Mouse (Mus musculus) ovary, postnatal 36 days (tissue): ENCODE data around the gene Adh6b.

ENCODE experiments used
- DNase-seq: peaks from one replicate; pipeline ENCODE4 v3.0.0; 2022; ENCODE audit warnings: low spot score, mixed read lengths

Adh6b gene

DNA sequence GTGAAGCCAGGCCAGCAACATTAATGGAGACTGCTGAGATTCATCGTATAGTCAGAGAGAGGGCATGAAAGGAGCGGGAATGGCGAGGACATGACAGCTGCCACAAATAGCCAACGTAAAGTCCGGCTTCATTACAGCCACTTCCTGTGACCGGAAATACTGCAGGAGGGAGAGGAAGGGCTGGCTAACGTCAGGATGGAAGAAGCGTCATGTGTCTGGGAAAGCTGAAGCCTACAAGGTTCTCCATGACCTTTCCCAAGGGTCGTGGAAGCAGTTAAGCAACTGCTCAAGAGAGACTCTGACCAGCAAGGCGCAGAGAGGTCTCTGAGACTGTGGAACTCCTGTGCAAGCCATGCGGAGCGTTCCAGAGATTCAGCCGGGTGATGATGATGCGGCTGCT, at the start of gene Adh6b:
Gene Adh6b (plus strand): TSS at position 305 of the 400 bp plus-strand sequence.
- no peak for DNase-seq

DNA sequence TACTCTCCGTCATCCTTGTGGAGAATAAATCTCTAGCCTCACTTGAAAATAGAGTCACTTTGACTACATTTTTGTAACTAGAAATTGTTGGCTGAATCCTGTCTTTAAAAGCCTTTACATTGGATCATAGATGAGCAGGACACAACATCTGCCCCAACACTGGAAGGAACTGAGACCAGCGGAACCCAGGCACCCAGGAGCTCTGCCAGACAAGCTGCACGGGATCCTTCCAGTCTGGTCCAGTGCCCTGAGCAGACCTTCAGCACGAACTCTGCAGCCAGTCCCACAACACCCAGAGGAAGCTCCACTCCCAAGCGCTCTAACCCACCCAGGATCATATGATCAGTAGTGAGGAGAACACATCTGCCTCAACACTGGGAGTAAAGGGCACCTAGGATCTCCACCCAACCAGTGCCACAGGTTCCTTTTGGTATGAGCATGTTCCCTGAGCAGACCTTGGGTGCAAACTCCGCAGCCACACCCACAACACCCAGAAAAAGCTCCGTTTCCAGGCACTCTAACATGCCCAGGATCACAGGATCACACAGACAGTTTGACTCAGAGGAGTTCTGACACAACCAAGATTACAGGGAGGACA, 48.2 kb upstream of the Adh6b start:
- DNase-seq = no peak

DNA sequence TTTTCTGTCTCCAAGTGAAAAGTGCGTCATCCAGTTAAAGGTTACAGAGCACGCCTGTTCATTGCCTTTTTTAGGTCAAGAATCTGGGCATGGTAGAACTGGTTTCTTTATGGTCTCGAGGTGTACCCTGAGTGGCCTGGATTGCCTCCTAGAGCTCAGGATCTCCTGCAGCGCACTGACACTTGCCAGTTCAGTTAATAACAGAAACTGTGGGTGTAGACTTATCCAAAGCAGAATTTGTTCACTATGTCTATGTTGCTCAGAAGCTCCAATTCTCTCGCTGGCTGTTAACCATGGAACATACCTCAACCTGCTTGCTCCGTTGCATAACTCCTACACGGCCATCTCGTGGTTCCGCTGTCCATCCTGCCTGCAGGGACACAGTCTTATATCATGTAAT, 41.4 kb upstream of the Adh6b start:
- DNase-seq = no peak

DNA sequence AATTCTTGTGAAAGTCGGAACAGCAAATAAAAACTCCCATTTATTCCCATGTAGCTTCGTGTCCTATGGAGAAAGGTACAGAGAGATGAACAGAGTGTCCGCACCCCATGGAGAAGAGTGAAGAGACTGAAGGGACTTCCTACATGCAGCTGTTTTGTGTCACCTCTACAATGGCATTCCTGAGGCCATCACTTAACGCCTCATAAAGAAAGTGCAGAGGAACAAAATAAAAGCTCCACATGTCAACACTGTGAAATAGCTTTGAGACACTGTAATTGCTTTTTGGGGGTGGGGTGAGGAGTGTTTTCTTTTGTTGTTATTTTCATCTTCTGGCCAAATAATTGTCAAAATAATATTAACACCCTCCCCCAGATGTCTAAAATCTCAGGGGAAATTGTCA, 38.9 kb upstream of the Adh6b start:
- DNase-seq = no peak

DNA sequence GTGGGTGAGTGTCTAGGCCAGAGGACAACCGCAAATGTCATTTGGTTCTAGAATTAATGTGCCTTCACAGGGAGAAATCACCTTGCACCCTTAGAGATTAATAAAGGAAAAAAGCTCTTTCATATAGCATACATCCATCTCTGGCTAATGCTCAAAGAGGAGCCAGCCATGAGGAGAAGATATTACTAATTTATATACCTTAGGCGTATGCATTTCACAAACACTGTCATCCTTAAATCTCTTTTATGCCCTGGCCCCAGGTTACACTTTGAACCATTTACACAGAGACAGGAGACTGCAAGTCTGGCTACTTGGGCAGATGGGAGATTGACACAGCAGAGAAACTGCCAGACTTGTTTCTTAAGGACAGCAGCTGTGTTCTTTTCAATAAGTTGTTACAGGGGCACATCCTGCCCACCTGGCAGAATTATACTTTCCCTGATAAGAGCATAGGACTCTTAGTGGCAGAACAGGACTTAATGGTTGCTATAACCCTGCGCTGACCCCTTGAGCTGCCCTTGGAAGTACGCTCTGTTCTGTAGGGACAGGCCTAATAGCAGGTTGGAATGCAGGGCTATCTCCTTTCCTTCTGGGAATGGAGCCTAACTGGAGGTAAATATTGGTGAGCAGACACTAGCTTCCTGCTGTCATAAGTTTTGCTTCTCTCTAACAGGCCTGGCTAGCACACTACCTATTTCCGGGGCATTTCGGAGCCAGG, 37.6 kb upstream of the Adh6b start:
- no peak for DNase-seq

DNA sequence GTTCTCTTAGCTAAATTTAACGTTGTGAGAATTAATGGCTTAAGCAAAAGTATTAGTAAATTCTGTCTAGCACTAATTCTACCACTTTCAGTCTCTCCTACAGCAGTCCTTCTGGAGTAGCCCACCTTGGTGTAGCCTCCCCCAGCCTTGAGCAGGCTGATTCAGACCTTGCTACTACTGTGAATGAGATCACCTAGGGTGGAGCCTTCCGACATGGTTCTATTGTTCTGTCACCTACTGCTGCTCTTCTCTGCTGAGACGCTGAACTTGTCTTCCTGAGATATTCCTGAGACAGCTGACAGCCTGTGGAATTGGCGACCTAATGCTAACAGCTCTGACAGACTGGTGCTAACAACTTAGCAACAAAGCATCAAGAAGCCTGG, 37.1 kb upstream of the Adh6b start:
- DNase-seq = no peak

DNA sequence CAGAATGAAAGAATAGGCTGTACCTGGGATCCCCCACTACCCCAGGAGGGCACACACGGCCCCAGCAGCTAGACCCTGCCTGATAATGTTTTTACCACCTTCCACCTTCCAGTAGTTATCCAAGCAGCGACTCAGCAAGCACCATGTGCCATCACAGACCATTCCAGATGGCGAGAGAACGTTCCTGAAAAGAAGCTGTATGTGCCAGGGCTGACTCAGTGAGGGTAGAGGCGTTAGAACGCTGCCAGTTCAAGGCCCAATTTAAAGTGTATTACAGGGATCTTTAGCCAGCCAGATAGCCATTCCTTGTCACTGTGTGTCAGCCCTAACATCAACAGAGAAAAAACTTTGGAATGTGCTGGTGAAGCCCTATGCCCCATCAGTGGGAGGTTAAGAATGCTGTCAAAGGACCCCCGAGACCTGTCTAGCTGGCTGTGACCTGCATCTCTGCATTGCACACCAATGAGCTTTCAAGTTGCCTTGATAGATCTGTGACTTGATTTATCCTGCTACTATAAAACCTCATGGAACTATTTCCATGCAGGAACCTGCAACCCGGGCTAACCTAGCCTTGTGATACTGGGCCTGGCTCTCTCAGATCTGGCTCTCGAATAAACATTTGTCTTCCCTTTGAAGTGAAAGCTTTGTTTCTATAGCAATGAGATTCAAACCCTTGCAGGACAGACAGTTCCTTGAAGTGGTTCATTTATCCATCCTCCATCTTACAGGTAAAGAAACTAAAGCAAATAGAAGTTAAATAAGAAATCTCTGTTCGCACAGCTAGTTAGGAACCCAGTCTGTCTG, 35.9 kb upstream of the Adh6b start:
- no peak for DNase-seq

DNA sequence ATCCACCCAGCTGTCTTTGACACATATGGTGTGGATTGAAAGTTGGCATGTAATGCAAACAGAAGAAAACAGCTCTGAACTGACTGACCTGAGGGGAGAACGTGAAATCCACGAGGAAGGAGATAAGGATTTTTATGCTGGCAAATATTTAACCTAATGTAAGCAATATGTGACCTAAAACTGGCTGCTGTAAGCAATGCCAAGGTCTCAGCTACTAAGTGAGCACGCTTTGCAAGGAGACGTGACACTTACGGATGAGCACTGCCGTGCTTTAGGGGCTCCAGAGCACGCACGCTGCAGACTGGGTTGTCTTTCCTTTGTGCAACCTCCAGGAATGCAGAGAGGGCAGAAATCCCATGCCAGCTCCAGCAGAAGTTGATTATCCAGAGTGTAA, 35.3 kb upstream of the Adh6b start:
- no peak for DNase-seq

DNA sequence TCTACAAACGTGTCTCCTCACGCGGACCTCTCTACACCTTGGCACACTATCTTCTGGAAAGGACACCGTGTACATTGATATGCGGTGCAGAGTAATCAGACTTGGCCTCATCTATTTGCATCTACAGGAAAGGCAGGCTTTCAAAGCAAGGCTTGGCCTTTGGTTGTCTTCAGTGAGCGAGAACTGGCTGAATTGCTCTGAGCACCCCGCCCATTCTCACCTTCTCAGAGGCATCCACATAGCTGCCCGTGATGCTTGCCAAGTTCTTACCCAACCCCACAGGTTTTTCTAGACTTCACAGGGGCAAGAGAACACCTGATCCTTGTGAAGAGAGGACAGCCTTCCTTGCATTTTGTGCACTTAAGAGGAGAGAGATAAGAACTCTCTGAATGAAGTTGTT, 31.7 kb upstream of the Adh6b start:
- no peak for DNase-seq

DNA sequence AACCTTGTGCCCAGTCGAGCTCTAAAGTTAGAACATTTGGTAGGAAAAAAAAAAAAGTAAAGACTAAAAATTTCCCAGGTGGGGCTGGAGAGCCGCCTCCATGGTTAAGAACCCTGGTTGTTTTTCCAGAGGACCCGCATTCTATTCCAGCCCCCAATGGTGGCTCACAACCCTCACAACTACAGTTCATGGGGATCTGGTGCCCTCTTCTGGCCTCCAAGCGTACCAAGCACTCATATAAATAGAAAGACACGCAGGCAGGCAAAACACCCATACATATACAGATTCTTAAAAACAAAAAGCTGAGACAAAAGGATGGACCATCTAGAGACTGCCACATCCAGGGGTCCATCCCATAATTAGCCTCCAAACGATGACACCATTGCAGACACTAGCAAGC, 30.6 kb upstream of the Adh6b start:
- no peak for DNase-seq

DNA sequence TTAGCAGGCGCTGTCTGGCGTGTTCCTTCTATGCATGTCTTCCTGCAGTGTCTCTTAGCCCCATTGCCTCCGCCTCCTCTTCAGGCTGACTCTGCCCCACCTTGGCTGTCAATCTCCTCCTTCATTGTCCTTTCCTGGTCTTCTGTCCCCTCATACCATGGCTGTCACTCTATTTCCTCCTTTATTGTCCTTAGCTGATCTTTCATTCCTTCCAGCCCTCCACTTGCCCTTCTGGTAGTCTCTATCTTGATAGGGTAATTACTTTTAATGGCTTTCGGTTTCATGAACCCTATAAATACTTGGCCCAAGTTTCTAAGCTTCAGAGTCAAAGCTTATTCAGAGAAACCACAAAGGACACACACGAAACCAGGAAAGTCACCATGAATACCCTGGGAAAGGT, 28.6 kb upstream of the Adh6b start, which contains the start of gene Adh6a:
Gene Adh6a (plus strand): TSS at position 322 of the 400 bp plus-strand sequence.
- no peak for DNase-seq

DNA sequence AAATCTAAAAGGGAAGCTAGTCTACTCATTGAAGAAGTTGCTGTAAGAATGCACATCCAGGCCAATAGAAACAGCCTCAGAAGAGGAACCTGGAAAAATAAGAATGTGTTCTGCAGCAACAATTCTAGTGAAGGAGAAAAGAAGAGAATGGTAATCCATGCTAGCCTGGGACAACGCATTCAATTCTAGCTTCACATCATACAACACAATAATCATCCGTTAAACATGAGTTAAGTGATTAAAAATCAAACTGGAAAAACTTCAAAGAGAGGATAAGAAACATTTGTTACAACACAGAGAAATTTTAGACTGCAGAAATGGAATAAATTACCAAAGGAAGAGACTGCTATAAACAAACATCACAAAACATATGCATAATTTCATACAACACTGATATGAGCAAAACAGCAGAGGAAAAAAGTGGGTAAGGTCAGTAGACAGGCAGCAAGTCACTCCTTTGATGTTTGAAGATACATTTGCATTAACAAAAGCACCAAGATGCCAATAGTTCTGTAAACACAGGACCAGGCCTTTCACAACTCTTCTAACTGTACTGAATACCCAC, 24.6 kb upstream of the Adh6b start:
- no peak for DNase-seq

DNA sequence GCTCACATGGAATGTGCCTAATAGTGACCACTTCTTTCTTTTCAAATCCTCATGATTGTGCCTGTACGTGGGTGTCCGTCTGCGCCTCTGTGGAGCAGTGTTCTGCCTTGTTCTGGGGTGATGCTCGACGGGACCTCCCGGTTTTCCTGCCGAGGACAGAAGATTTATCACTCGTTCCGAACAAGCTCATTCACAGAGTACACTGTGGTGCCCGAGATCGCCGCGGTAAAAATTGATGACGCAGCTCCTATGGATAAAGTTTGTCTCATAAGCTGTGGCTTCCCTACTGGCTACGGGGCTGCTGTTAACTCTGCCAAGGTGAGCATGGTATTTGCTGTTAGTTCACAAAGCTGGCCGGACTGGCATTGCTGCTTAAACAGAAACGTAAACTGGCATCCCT, 16.6 kb upstream of the Adh6b start:
- DNase-seq = no peak

DNA sequence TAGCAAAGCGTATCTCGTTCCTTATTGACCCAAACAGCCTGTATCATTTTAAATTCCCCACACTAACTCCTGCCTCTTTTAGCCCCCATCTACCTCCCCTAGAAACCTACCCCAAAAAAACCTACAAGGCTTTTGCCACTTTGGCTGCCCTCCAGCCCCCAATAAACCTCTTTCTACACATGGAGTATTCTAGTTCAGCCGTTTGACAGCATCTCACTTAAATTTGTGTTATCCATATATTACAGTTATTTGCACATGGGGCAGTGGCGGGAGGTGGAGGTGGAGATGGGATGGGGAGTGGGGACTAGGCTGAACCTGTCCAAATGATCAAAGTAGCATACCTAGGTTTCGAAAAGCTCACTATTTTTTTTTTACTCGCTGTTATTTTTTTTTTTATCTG, 16.1 kb upstream of the Adh6b start:
- no peak for DNase-seq

DNA sequence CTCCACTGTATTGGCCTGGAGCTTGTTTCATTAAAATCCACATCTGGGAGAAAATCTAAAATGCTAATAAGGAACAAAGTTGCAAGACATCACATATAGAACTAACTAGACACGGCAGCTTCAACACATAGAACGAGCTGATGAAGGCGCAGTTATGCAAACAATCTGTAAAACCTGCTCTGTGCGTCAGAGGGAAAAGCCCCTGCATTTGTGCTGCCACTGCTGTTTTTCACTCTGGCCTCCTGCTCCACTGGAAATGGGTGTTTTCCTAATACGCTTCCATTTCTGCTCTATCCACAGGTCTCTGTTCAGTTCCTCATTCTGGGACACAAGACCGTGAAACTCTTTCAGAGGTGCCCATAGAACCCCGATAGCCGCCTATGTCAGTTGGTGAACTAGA, 7.7 kb upstream of the Adh6b start:
- no peak for DNase-seq

DNA sequence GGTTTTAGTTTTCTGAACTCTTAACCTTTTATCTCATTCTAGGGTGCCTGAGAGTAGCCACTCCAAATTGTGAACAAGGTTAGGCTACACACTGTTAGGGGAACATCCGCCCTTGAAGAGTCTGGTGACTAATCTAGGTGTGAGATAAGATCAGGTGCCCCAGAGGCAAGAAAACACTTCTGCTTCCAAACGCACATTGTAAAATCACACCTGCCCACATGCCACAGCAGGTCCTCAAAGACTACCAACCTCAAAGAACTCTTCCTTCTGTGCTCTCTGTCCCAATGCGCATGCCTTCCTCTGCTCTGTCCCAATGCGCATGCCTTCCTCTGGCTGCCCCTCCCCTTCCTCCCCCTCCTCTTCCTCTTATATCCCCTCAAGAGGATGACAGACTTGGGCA, 7.3 kb upstream of the Adh6b start:
- DNase-seq = no peak

DNA sequence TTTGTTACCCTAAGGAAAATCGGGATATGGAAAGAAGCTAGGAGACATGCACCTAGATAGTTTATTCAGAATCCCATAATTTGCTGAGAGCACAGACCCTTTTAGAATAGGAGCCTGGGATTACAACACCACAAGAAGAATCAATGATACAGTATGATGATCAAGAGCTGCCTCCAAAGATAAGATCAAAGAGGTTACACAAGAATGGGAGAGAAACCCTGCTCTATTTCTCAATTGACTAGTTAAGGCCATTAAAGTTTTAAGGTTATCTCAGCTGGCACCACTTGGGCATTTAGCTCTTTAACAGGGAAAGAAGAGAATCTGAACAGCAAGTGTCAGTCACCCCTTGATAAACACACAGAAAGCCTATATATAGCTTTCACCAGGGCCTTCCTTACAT, 6.0 kb upstream of the Adh6b start:
- no peak for DNase-seq

DNA sequence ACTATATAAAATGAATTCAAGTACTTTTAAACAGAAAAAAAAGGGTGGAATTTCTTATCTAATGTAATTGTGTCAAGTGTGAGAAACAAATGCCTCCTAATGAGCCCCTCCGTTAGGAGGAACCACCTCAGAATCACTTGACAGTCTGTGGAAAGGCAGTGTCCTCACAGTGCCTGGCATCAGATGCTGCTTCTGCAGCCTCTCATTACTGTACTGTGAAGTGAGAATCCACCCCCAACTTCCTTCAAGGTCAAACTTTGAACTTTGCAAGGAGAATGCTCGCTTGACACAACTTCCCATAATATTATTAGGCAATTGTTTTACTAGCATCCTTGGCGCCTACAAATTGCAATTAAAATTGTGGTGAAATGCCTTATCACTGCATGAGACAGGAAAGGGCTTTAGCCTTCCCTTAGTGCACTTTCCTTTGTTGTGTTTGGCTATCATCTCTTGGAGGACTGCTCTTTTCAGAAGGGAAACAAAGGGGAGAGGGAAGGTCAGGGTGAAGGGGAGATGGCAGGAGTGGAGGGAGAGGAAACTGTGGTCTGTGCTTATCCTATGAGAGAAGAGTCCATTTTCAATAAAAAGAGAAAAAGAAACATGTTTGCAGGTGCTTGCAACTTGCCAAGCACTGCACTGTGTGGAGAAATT, 5.3 kb upstream of the Adh6b start:
- DNase-seq = no peak

DNA sequence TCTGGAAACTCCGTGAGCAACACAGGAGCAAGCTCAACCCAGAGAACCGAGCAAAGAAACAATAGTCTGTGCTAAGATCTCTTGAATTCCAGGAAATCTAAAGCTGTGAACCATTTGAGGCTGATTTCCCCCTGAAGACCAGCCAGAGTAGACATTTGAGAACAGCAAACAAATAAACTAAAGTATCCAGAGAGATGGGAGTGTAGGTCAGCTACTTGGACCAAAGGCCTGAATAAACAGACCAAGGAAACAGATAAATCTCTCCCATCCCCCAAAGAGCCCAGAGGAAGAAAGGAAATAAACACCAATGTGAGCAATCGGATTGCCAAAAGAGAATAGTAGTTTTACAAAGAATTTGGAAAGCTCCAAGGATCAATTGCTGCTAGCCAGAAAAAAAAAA, 5.5 kb downstream of the Adh6b start:
- no peak for DNase-seq

DNA sequence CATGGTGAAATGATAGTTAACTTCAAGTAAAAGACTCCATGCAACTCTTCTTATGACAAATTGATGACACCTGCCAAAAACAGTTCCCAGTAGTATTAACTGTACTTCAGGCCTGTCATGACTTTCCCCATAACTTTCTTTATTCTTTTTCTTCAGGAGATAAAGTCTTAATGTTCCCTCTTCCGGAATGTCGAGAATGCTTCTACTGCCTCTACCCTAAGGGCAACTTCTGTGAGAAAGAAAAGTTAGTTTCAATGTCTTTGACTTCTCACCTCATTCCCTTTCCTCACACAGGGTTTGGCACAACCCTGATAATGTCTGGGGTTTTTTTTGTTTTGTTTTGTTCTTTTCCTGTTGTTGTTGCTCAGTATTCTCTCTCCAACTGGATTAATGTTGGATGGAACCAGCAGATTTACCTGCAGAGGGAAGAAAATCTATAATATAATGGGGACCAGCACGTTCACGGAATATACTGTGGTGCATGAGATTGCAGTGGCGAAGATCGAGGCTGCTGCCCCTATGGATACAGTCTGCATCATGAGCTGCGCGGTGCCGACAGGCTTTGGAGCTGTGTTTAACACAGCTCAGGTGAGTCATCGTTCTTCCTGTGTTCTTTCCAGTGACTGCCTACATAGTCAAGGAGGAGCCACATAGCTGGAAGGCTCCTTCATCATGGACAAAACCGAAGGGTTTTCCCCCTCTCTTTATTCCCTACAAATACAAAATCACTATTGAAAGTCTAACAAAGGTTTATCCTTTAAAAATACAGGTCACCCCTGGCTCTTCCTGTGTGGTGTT, 10.6 kb downstream of the Adh6b start:
- no peak for DNase-seq

DNA sequence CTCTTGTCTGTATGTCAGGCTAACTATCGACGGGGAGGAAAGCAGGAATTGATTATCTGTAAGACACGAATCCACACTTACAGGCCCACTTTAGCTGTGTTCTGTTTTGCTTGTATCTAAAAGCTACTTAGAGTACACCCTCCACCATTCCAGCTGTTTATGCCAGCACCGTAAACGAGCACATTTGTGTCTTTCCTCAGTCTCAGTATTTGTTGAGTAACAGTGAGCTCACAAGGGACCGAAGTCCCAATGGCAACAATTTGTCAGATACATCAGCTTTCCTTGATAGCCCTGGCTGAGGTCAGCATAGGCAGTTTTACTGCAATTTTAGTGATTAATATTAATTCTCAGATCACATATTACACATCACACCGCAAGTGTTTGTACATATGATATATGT, 17.3 kb downstream of the Adh6b start:
- DNase-seq = no peak

DNA sequence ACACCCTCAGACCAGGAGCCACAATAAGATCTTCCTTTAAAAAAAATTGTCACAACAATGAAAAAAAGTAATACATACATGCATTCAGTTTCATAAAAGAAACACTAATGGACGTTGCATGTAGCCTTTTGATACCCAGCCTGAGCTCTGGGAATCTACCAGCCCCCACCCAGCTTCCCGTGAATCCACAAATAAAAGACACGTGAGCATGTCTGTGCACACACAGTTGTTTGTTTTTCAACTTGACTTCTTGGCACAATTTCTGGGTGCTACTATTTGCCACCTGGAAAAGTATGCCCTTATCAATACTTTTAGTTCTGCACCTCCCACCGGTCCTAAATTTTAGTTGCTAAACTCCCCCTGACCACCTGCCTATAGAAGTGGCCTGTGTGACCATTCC, 19.1 kb downstream of the Adh6b start:
- no peak for DNase-seq
